Mouse (Mus musculus) bone marrow macrophage, adult 2 months (primary cell): ENCODE measurements at regions not wholly inside any gene's neighbourhood (a gene's known extent, or its start where the extent isn't known, plus 50 kb on each side); places are given as distances from the start of the nearest gene placed in this dataset.

Experiments used
- CTCF ChIP-seq: IDR thresholded peaks from 2 replicates; pipeline ENCODE4 v1.5.1; 2012; ENCODE audit warnings: low read depth, mild to moderate bottlenecking, low read length, moderate library complexity
- POLR2A ChIP-seq: IDR thresholded peaks from 2 replicates; pipeline ENCODE4 v1.6.1; 2012; ENCODE audit warnings: mild to moderate bottlenecking, low read depth, low read length, borderline replicate concordance

DNA sequence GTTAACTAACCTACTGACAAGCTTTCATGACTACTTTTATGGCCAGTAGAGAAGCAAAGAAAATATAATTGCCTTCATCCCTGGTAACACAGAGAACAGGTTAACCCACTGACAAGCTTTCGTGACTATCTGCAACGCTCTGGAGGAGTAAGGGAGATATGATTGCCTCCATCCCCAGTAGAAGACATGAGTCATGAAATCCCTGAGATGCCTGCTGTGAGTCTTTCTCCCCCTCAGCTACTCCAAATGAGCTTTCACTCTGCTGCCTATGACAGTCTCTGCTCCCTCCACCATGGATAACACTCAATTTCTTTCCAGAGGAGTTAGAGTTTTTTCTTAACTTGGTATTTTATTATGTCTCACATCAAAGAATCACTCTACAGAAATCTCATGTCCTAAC lies 2493.4 kb upstream of the Gm7489 start:
- no peak for TF ChIP-seq POLR2A
- no peak for TF ChIP-seq CTCF
